Mouse (Mus musculus) mature B cell (primary cell): ENCODE data around the gene Kif7.

Source experiments
- in situ Hi-C: fragments of 300-500 bp; cut with MboI; formaldehyde crosslinking; loops from 2 replicates; pipeline ENCODE4 v1.14.3; 2019

Gene Kif7

DNA sequence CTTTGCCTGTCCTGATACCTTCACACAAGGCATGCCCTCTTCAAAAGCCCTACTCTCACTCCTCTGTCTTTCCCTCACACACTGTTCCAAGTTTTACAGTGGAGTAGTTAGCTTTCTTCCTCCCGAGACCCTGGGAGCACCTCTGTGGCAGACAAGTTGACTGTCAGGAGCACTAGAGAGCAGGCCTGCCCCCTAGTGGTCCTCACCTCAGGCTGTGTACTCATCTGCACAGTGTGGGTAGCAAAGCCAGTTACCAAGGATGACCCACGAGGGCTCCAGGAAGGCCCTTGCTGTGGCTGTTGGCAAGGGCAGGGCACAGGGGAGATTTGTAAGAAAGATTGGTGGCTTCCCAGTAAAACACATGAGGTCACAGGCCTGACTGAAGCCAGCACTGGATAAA, 11.6 kb upstream of the Kif7 start:
- in situ Hi-C loops = no loop called here

DNA sequence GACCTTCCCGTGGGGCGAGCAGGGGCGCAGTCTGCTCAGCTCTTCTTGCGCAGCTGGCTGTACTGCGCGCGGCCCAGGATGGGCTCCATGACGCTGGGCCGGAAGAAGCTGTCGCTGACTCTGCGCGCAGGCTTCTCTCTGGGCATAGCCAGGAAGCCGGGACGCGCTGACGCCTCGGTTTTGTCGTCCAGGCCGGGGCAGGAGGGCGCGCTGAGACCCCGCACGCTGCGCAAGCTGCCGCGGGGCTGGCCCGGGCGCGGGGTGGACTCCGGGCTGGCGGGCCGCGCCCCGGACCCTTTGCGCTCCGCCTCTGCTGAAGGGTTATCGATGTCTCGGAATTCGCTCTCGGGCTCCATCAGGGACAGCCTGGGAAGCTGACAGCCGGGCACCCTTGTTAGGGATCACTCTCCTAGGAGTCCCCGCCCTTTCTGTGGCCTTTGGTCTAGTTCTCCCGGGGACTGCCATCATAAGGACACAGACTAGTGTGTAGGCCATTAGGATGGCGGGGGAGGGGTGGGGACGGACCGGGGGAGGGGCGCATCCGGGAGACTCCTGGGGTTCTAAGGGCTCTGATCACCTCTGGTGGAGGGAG, 6.0 kb upstream of the Kif7 start:
- in situ Hi-C loops = no loop called here

DNA sequence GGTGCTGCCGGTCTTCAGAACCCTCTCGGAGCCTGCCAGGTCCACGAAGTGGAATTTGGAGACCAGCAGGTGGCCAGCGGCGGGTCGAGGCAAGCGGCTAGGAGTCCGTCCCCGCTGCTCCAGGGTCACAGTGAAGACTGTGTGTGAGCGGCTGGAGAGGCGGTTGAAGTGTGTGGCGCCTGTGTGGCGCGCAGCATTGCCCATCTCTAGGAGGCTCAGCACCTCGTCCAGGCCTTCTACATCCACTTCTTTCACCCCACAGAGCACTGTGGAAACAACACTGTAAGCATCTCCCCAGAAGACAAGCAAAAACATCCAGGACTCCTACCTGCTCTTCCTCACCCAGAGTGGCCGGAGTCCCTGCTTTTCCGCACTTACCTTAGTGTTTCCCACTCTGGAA, 4.7 kb downstream of the Kif7 start:
- in situ Hi-C loops = no loop called here

DNA sequence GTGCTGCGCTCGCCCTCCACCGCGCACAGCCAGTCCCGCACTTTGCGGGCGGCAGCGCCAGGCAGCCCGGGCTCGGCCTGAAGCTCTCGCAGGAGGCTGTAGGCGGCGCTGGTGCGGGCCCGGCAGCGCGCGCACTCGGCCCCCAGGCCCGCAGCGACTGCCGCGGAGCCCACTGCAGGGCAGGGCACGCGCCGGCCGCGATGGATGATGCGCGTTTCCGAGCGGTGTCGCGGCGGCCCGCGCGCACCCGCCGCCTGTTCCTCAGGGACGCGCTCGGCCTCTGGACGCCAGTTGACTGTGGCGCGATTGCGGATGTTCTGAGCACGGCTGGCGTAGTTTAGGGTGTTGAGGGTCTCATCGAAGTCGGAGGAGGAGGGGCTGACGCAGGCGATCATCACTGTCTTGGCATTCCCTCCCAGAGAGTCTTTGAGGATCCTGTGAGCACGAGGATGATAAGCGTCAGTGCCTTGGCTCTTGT, 5.4 kb downstream of the Kif7 start:
- in situ Hi-C loops = no loop called here

DNA sequence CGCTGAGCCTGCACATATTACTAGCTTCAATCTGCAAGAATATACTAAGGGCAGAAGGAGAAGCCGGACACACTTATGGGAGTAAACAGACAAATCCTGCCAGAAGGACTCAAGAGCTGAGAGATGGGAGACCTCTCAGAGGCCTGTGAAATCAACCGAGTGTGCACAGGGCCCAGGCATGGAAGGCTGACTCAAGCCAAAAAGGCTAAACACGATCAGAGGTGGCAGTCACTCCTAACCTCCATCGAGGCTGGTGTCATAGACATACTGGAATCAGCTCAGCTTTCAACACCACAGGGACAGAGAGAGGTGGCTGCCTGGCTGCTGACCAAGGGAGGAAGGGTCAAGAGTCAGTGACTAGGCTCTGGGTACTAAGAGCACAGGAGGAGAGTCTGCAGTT, 10.3 kb downstream of the Kif7 start:
- in situ Hi-C loops = no loop called here

DNA sequence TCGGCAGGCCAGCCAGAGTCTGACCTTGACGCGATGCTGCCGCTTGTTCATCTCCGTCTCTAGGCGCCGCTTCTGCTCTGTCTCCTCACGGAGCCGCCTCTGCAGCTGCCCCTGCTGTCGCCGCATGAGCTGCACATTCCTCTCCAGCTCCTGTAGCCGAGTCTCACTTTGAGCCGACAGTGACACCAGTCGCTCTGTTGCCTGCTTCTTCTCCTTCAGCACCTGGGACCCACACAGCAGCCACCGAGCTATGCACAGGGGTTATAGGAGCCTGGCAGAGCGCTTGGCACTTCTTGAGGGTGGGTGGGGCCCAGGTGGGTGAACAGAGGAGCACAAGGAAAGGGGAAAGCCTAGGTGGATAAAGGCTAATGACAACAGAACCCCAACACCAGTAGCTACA, 12.8 kb downstream of the Kif7 start:
- in situ Hi-C loops = no loop called here

DNA sequence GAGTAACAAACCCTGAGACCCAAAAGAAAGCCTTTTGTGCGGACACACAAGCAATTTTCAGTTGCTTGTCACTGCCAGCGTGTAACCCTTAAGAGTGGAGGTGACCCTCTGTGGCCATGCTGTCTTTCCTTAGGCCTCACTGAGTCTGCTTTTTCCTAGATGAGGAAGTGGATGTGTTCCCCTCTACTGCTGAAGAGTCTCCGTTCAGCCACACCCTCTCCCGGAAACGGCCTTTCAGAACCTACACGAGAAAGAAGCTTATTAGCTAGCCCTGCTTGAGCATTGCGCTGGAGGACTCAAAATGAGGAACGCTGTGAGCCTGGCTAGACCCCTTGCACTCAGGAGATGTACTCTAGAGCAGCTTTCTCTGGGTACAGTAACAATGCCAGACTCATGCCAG, 19.0 kb downstream of the Kif7 start:
- in situ Hi-C loops = no loop called here

DNA sequence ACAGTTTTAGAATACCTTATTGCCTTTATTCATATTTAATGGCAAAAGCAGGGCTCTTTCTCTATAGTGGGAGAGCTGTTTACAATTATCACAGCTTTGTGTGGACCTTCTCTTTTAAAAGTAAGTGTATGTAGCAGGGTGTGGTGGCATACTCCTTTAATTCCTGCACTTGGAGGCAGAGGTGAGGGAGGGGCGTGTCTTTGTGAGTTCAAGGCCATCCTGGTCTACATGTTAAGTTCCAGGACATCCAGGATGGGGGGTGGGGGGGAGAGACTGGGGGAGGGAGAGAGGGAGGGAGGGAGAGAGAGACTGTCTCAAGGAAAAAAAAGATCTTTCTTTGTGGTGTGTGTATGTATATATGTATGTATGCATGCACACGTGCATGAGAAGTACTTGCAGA, 35.3 kb downstream of the Kif7 start:
- in situ Hi-C loops = no loop called here

DNA sequence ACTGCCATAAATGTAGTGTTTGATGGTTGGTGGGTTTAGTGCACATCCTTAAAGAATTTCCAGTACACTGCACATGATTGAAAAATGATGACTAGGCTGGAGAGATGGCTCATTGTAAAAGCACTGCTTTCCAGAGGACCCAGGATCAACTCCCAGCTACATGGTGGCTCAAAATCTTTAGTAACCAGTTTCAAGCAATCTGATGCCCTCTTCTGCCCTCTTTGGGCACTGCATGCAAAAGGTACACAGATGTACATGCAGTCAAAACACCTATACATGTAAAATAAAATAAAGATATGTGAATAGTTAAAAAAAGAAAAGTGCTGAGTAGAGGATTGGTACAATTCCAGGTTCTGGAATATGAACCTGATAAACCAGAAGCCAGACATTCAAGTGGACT, 36.3 kb downstream of the Kif7 start:
- in situ Hi-C loops = no loop called here

DNA sequence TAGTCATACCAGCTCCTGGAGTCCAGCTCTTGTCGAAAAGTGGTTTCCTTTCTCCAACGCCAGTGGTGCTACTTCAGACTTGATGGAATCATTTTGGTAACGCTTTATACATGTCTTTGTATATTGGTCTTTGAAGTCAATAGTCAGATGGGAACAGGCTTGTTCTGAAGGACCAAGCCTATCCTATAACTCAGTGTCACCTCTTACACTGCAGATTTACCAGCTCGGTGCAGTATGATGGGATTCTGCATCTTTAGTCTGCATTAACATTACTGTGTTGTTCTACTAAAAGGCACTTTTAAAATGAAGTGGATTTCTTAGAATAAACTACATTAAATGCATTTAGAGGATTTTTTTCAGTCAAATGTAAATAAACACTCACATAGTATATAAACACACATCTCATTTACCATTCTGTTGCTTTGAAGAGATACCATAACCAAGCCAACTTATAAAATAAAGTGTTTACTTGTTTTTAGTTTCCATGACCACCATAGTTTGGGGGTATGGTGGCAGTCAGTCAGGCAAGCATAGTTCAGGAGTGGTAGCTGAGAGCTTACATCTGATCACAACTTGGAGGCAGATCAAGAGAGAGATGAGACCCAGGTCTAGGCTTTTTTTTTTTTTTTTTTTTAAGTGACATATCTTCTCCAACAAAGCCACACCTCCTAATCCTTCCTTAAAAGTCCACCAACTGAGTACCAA, 44.5 kb downstream of the Kif7 start:
- in situ Hi-C loops = no loop called here

DNA sequence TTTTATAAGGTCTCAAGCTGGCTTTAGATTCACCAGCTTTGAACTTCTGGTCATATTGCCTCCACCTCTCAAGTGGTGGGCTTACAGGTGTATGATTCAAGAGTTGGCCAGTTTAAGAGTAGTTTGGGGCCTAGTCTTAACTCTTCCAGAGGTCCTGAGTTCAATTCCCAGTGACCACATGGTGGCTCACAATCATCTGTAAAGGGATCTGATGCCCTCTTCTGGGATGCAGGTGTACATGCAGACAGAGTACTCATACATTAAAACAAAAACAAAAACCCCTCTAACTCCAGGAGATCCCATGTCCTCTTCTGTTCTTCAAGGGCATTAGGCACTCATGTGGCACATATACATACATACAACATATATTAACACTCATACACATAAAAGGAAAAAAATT, 48.8 kb downstream of the Kif7 start:
- in situ Hi-C loops = no loop called here

DNA sequence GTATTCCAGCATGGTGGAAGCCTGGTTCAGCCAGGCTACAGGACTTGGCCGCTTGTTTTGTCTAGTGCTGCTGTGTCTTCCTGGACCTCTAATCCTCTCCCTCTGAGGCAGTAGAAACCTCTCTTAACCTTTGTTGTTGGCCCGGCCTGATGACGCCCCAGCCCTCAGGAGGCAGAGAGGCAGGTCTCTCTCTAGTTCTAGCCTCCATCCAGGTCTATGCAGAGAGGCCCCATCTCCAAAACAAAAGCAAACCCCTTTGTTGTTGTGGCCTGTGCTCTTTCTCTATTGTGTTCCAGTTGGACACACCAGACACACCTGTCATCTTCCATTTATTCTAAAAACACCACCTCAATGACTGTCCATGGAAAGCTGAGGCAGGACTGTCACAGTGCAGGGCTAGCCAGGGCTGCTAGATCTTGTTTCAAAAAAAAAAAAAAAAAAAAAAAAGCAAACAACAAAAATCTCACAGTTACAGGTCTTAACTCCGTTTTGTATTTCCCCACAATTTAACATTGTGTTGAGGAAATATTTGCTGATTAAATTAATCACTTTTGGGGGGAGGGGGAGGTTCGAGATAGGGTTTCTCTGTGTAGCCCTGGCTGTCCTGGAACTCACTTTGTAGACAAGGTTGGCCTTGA, 54.1 kb downstream of the Kif7 start:
- in situ Hi-C loops = no loop called here

DNA sequence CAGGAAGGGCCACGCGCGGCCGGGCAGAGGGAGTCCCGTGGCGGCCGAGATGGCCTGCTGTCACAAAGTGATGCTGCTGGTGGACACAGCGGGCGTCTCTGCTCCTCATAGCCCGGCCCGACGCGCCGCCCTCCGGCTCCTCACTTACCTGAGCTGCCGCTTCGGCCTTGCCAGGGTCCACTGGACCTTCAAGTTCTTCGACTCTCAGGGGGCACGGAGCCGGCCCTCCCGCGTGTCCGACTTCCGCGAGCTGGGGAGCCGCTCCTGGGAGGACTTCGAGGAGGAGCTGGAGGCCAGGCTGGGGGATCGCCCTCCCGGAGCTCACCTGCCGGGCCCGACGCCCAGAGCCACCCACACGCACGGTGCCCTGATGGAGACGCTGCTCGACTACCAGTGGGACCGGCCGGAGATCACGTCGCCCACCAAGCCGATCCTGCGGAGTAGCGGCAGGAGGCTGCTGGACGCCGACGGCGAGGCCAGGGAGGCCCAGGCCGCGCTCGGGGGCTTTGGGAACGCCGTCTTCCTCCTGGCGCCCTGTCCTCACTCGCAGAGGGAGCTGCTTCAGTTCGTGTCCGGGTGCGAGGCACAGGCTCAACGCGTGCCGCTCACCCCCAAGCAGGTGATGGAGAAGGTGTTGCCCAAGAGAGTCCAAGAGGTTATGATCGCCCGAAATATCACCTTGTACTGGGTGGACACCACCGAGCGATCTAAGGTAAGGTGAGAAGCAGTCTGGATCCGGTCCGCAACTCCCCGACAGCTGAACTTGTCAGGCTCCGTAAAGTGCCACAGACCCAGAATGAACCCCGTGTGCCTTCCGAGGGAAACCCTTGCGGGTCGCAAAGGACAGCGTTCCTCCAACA, 55.0 kb downstream of the Kif7 start:
- in situ Hi-C loops = no loop called here

DNA sequence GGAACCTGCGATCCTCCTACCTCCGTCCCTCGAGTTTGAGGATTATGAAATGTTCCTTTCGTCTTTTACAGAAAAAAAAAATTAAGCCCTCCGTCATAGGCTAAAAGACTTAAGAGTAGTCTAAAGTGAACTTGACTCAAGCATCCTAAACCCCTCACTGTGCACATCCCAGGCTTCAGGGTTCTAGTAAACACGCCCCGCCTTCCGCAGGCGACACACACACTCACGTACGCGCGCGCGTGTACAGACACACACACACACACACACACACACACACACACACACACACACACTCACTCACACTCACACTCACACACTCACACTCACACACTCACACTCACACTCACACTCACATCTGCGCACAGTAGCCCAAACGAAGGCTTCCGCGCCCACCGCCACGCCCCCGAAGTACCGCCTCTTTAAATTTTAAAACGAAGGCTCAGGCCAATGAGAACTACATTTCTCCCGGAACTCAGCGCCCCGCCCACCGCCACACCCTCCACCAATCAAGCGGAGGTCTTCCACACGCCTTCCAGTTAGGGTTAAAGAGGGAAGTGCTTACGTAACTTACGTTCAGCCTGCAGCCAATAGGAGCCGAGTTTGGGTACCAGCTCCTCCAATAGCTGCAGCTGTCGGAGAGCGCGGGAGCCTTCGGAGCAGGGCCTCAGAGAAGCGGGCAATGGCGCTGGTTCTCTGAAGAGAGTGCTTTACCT, 55.8 kb downstream of the Kif7 start, which contains the start of gene Ticrr:
Ticrr (plus strand) TSS at position 619 of the 713 bp plus-strand sequence.
- in situ Hi-C loops = no loop called here

DNA sequence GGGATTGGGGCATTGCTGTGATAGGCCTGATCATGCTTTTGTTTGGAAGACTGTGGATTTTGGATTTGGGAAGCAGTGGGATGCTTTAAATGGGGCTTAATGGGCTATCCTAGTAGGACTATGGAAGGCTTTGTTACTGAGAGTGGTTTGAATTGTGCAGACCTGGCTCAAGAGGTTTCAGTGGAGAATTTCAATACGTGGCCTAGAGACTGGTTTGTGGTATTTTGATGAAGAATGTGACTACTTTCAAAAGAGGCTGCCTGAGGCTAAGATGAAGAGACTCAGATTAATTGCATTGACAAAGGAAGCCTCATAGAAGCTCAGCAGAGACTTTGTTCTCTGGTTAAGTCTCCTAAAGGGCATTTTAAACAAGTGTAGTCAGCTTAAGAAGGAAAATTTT, 60.9 kb downstream of the Kif7 start:
- in situ Hi-C loops = no loop called here

DNA sequence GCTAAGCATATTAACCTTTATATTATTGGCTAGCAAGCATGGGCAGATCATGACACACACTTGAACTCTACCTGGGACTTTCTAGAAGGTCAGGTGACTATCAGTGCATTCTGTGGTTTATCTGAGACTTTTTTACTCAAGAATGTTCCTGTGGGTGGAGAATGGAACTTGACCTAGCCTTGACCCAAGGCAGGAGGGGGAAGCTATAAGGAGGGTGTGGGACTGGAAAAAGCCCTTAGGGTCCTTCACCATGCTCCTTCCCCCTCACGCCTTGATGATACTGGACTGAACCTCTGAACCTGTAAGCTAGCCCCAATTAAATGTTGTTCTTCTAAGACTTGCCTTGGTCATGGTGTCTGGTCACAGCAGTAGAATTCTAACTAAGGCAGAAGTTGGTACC, 61.3 kb downstream of the Kif7 start:
- in situ Hi-C loops = no loop called here

DNA sequence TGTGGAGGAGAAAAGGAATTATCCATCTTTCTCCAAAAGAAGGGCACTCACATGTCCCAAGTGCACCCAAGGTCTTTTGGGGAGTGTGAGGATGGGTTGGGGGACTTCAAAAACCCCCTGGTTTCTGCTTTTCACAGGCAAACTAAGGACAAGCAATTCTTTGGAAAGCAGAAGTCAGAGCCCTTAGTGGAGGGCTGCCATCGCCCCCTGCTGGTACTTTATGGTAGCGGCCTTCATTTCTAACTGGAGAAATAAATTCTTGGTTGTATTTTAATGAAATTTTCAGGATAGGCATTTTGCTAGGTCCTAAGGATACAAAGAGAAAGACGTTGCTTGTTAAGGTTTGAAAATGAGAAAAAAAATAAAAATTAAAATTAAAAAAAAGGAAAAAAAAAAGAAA, 66.5 kb downstream of the Kif7 start:
- in situ Hi-C loops = no loop called here
